Mouse (Mus musculus) NIH3T3 (cell line): Measurements from ENCODE around the gene Bach2.
A peak's percentile ranks its signal among the peaks of the same experiment; 100 is the strongest.

Experiments used
- DNase-seq: peaks from one replicate; pipeline ENCODE4 v3.0.0-alpha.2; 2012; ENCODE audit warnings: low read depth

Bach2 gene

GRCm38 (mm10) chr4:32564918-32565317, 326.3 kb downstream of the Bach2 start:
- DNase-seq, result no peak

GRCm38 (mm10) chr4:32569054-32569453, 330.4 kb downstream of the Bach2 start:
- DNase-seq, result peak; percentile 27

- peak; percentile 78 for DNase-seq
These were observed 331.7 kb downstream of the Bach2 start for GRCm38 (mm10) chr4:32569995-32570938.

- no peak for DNase-seq
These were observed 332.3 kb downstream of the Bach2 start for GRCm38 (mm10) chr4:32570939-32571317.

GRCm38 (mm10) chr4:32571441-32571840, 332.8 kb downstream of the Bach2 start:
- DNase-seq, result no peak

- DNase-seq, result peak; percentile 78
These were observed 333.5 kb downstream of the Bach2 start for GRCm38 (mm10) chr4:32572118-32572517.

- no peak for DNase-seq
These were observed 335.0 kb downstream of the Bach2 start for GRCm38 (mm10) chr4:32573586-32573985.

GRCm38 (mm10) chr4:32574604-32575003, 336.0 kb downstream of the Bach2 start:
- DNase-seq, result peak; percentile 37

GRCm38 (mm10) chr4:32575165-32575564, 336.6 kb downstream of the Bach2 start:
- peak; percentile 50 for DNase-seq

- DNase-seq, result no peak
These were observed 341.2 kb downstream of the Bach2 start for GRCm38 (mm10) chr4:32579850-32580249.

- no peak for DNase-seq
These were observed 345.6 kb downstream of the Bach2 start for GRCm38 (mm10) chr4:32584181-32584580.

- DNase-seq, result peak; percentile 75
These were observed 348.0 kb downstream of the Bach2 start for GRCm38 (mm10) chr4:32586596-32586995.

- no peak for DNase-seq
These were observed 348.9 kb downstream of the Bach2 start for GRCm38 (mm10) chr4:32587543-32587942.

GRCm38 (mm10) chr4:32588237-32588636, 349.6 kb downstream of the Bach2 start:
- no peak for DNase-seq

- DNase-seq, result peak; percentile 74
These were observed 362.5 kb downstream of the Bach2 start for GRCm38 (mm10) chr4:32601135-32601534.

- no peak for DNase-seq
These were observed 364.1 kb downstream of the Bach2 start, which contains the start of gene Gja10 for GRCm38 (mm10) chr4:32602660-32603059. Gja10 (minus strand) TSS chr4:32602760.

- DNase-seq, result peak; percentile 98
These were observed 376.7 kb downstream of the Bach2 start, which contains the start of gene Casp8ap2 for GRCm38 (mm10) chr4:32615034-32615881. Casp8ap2 (plus strand) TSS chr4:32615451.

- DNase-seq, result no peak
These were observed 383.0 kb downstream of the Bach2 start for GRCm38 (mm10) chr4:32621637-32622036.
